Mouse (Mus musculus) brain, embryonic 14.5 days (tissue): ENCODE data around the gene Acot5.

Experiments used
- CTCF ChIP-seq: fragments of 200-500 bp; IDR thresholded peaks from 2 replicates; pipeline ENCODE4 v1.5.1; 2012; ENCODE audit warnings: inconsistent platforms, mild to moderate bottlenecking, moderate library complexity, borderline replicate concordance; ENCODE audit not compliant: insufficient read depth, insufficient read length; ENCODE audit errors: extremely low read depth
- POLR2A ChIP-seq: fragments of 200-500 bp; IDR thresholded peaks from 2 replicates; pipeline ENCODE4 v1.6.1; 2012; ENCODE audit warnings: mild to moderate bottlenecking, inconsistent platforms, borderline replicate concordance; ENCODE audit not compliant: poor library complexity, insufficient read depth, insufficient read length, severe bottlenecking; ENCODE audit errors: extremely low read depth

DNA sequence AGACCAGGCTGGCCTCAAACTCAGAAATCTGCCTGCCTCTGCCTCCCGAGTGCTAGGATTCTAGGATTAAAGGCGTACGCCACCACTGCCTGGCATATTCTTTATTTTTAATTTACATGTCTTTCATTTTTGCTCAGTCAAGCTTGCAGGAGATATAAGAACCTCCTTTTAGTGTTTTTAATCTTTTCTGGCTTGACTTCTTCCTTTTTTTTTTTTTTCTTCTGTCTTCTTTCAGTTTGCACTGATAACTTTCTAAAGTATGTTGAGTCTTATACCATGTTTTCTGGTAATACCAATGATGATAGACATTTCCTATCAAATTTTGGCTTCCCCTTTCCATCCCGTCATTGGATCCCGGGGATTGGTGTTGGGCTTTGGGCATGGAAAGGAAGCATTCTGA lies 50.5 kb downstream of the Acot5 start:
- TF ChIP-seq CTCF (no peak), POLR2A (no peak)
